Mouse (Mus musculus) ES-Bruce4 (cell line): ENCODE results near the gene Timm10.

ENCODE experiments used
- CTCF ChIP-seq: IDR thresholded peaks from one replicate; pipeline ENCODE4 v1.8.1; 2011; ENCODE audit warnings: low read depth, low read length
- EP300 ChIP-seq: IDR thresholded peaks from 2 replicates; pipeline ENCODE4 v1.6.1; 2011; ENCODE audit warnings: low read depth, low read length; ENCODE audit not compliant: insufficient read depth
- POLR2A ChIP-seq: IDR thresholded peaks from one replicate; pipeline ENCODE4 v1.8.1; 2011; ENCODE audit warnings: low read length; ENCODE audit not compliant: insufficient read depth

GRCm38 (mm10) chr2:84837107-84837506 is 10.3 kb downstream of the Timm10 start:
- TF ChIP-seq POLR2A (no peak), CTCF (no peak), EP300 (peak; percentile 98)
